Mouse (Mus musculus) liver, embryonic 14.5 days (tissue): ENCODE results near the gene Mrrf.

Experiments
- CTCF ChIP-seq: IDR thresholded peaks from 2 replicates; pipeline ENCODE4 v1.5.1; 2016; ENCODE audit warnings: antibody characterized with exemption, low read depth, control low read depth
- EP300 ChIP-seq: IDR thresholded peaks from 2 replicates; pipeline ENCODE4 v1.6.1; 2016; ENCODE audit warnings: antibody characterized with exemption, low read depth

DNA sequence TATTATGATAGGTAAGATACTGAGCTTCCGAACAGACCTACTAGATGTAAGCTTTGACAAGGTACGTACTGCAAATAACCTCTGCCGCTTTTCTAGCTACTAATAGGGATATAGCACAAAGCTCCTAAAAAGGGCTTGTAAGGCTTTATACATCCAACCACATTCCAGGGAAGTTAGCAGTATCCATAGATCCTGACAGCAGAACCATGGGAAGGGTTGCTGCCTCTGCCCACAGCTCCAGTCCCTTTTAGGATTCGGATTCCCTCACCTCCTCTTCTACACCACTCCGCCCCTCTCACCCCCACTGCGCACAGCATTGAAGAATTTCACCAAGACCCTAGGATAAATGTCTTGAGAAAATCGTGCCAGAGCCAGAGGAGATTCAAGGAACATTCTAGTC lies 42.9 kb upstream of the Mrrf start:
- TF ChIP-seq CTCF (no peak), EP300 (no peak)
